Mouse (Mus musculus) limb, embryonic 11.5 days (tissue): ENCODE data around the gene Zfp385c. TPM values are rescaled to one million over a fixed set of nuclear protein-coding genes. Genes with fewer than 3 reads are reported as not detected.

Experiments
- ATAC-seq: fragments of 200-750 bp; cut with Nextera tagmentation; 2 replicates; pipeline ENCODE4 v1.8.0; 2017; ENCODE audit warnings: low read depth; ENCODE audit not compliant: insufficient number of reproducible peaks, low FRiP score, low TSS enrichment
- DNase-seq: peaks from one replicate; pipeline ENCODE4 v3.0.0-alpha.2; 2015; ENCODE audit warnings: low spot score
- H3K27ac ChIP-seq: fragments of 300-500 bp; sonication (generic); replicated peaks from 2 replicates; pipeline ENCODE4 v1.5.1; 2014; ENCODE audit warnings: low read depth, mild to moderate bottlenecking, low read length
- H3K27me3 ChIP-seq: fragments of 300-500 bp; sonication (generic); 2 replicates; pipeline ENCODE4 v1.6.1; 2014; ENCODE audit warnings: mild to moderate bottlenecking, low read length, mixed read lengths; ENCODE audit not compliant: control insufficient read depth, insufficient read depth
- H3K36me3 ChIP-seq: fragments of 300-500 bp; sonication (generic); 2 replicates; pipeline ENCODE4 v1.6.1; 2014; ENCODE audit warnings: mild to moderate bottlenecking, low read length, moderate library complexity, mixed read lengths; ENCODE audit not compliant: control insufficient read depth, insufficient read depth
- H3K4me1 ChIP-seq: fragments of 300-500 bp; sonication (generic); 2 replicates; pipeline ENCODE4 v1.6.1; 2014; ENCODE audit warnings: low read length, mixed read lengths; ENCODE audit not compliant: control insufficient read depth, insufficient read depth
- H3K4me2 ChIP-seq: fragments of 300-500 bp; sonication (generic); 2 replicates; pipeline ENCODE4 v1.6.1; 2014; ENCODE audit warnings: low read depth, mild to moderate bottlenecking, moderate library complexity; ENCODE audit not compliant: severe bottlenecking
- H3K4me3 ChIP-seq: fragments of 300-500 bp; sonication (generic); 2 replicates; pipeline ENCODE4 v1.5.1; 2014; ENCODE audit warnings: low read depth, low read length
- H3K9ac ChIP-seq: fragments of 300-500 bp; sonication (generic); 2 replicates; pipeline ENCODE4 v1.6.1; 2014; ENCODE audit warnings: mild to moderate bottlenecking, low read length
- H3K9me3 ChIP-seq: fragments of 300-500 bp; sonication (generic); 2 replicates; pipeline ENCODE4 v1.6.1; 2016; ENCODE audit warnings: low read length; ENCODE audit not compliant: control insufficient read depth
- WGBS: fragments of 180-500 bp; shearing (Covaris S2); extraction: QIAGEN DNeasy Blood & Tissue Kit; methylation state at CpG from one replicate; pipeline ENCODE4 v1.1.7; 2014; 5-methylcytosine and 5-hydroxymethylcytosine counted together
- polyA plus RNA-seq: library from polyadenylated mRNA; unstranded; fragments of >200 nt; fragmentation: Nextera tagmentation; extraction: Ambion mirVana; gene quantifications from 2 replicates; pipeline ENCODE4 v1.2.1, GENCODE M21; 2014

Zfp385c gene
- polyA plus RNA-seq, 1 experiment from 2014 or later, result 0.19 TPM

- H3K9me3 ChIP-seq, result no peaks in the 10 kb centered on the region
- H3K4me3 ChIP-seq, result no peak overlapping the region
- H3K9ac ChIP-seq, result no peak overlapping the region
- H3K4me2 ChIP-seq, result no peak overlapping the region
- no peak for ATAC-seq
- WGBS, result 86% methylated on average over 5 of the region's 5 CpGs
- no peak overlapping the region for H3K27ac ChIP-seq
- no peak for DNase-seq
- peaks cover 7% of the 10 kb centered on the region; the same call in 1 of the 2 replicates for H3K4me1 ChIP-seq
- H3K36me3 ChIP-seq, result peaks cover 14% of the 10 kb centered on the region
- H3K27me3 ChIP-seq, result no peaks in the 10 kb centered on the region
These were observed 28.1 kb upstream of the Zfp385c start for GRCm38 (mm10) chr11:100720345-100720744.

GRCm38 (mm10) chr11:100719893-100720292, 27.6 kb upstream of the Zfp385c start:
- Histone ChIP-seq H3K9me3 (no peaks in the 10 kb centered on the region), H3K27ac (no peak overlapping the region), H3K9ac (no peak overlapping the region), H3K4me1 (peaks cover 3% of the 10 kb centered on the region; the same call in 1 of the 2 replicates), H3K4me2 (no peak overlapping the region), H3K4me3 (no peak overlapping the region), H3K27me3 (no peaks in the 10 kb centered on the region), H3K36me3 (peaks cover 14% of the 10 kb centered on the region)
- DNase-seq, result no peak
- WGBS, result 85% methylated on average over 11 of the region's 11 CpGs
- ATAC-seq, result no peak

GRCm38 (mm10) chr11:100719312-100719711, 27.1 kb upstream of the Zfp385c start:
- Histone ChIP-seq H3K4me3 (no peak overlapping the region), H3K4me2 (no peak overlapping the region), H3K9me3 (no peaks in the 10 kb centered on the region), H3K9ac (no peak overlapping the region), H3K27me3 (no peaks in the 10 kb centered on the region), H3K27ac (no peak overlapping the region), H3K36me3 (peaks cover 14% of the 10 kb centered on the region), H3K4me1 (peaks cover 3% of the 10 kb centered on the region)
- no peak for DNase-seq
- WGBS, result 85% methylated on average over 3 of the region's 3 CpGs
- no peak for ATAC-seq

- H3K36me3 ChIP-seq, result peaks cover 14% of the 10 kb centered on the region
- DNase-seq (no peak), ATAC-seq (no peak)
- no peaks in the 10 kb centered on the region for H3K9me3 ChIP-seq
- no peak overlapping the region for H3K9ac ChIP-seq
- no peak overlapping the region for H3K4me2 ChIP-seq
- 87% methylated on average over 4 of the region's 4 CpGs for WGBS
- H3K27me3 ChIP-seq, result no peaks in the 10 kb centered on the region
- H3K27ac ChIP-seq, result no peak overlapping the region
- H3K4me1 ChIP-seq, result peaks cover 7% of the 10 kb centered on the region
- H3K4me3 ChIP-seq, result no peak overlapping the region
These were observed 26.6 kb upstream of the Zfp385c start for GRCm38 (mm10) chr11:100718866-100719265.

GRCm38 (mm10) chr11:100718462-100718861, 26.2 kb upstream of the Zfp385c start:
- no peak for DNase-seq
- Histone ChIP-seq H3K4me2 (no peak overlapping the region), H3K27ac (no peak overlapping the region), H3K36me3 (peaks cover 14% of the 10 kb centered on the region), H3K4me1 (peaks cover 11% of the 10 kb centered on the region), H3K4me3 (no peak overlapping the region), H3K9ac (no peak overlapping the region), H3K27me3 (no peaks in the 10 kb centered on the region), H3K9me3 (no peaks in the 10 kb centered on the region)
- WGBS, result 91% methylated on average over 7 of the region's 7 CpGs
- ATAC-seq, result no peak

GRCm38 (mm10) chr11:100716649-100717048, 24.4 kb upstream of the Zfp385c start:
- WGBS, result 88% methylated on average over 3 of the region's 3 CpGs
- H3K36me3 ChIP-seq, result peaks cover 14% of the 10 kb centered on the region
- no peak for ATAC-seq

GRCm38 (mm10) chr11:100714948-100715347, 22.7 kb upstream of the Zfp385c start:
- ATAC-seq (no peak), DNase-seq (no peak)
- no peaks in the 10 kb centered on the region for H3K9me3 ChIP-seq
- 93% methylated on average over 6 of the region's 6 CpGs for WGBS
- no peaks in the 10 kb centered on the region for H3K27me3 ChIP-seq
- no peak overlapping the region for H3K4me2 ChIP-seq
- H3K9ac ChIP-seq, result no peak overlapping the region
- peaks cover 14% of the 10 kb centered on the region for H3K36me3 ChIP-seq
- no peak overlapping the region for H3K27ac ChIP-seq
- H3K4me1 ChIP-seq, result peaks cover 19% of the 10 kb centered on the region
- no peak overlapping the region for H3K4me3 ChIP-seq

More at GRCm38 (mm10) chr11:100716649-100717048, 24.4 kb upstream of the Zfp385c start:
- peaks cover 16% of the 10 kb centered on the region for H3K4me1 ChIP-seq
- H3K4me3 ChIP-seq, result no peak overlapping the region
- no peak overlapping the region for H3K27ac ChIP-seq
- no peaks in the 10 kb centered on the region for H3K27me3 ChIP-seq
- H3K4me2 ChIP-seq, result no peak overlapping the region
- no peak for DNase-seq
- no peaks in the 10 kb centered on the region for H3K9me3 ChIP-seq
- no peak overlapping the region for H3K9ac ChIP-seq

- peaks cover 19% of the 10 kb centered on the region for H3K4me1 ChIP-seq
These were observed 22.3 kb upstream of the Zfp385c start for GRCm38 (mm10) chr11:100714534-100714915.

More at GRCm38 (mm10) chr11:100714534-100714915, 22.3 kb upstream of the Zfp385c start:
- no peaks in the 10 kb centered on the region for H3K27me3 ChIP-seq
- DNase-seq, result peak; percentile 86
- 50% methylated on average over 6 of the region's 6 CpGs for WGBS
- peak overlapping the region; percentile 59; the same call in 1 of the 2 replicates for H3K9ac ChIP-seq
- H3K4me3 ChIP-seq, result no peak overlapping the region
- peak overlapping the region; percentile 51; the same call in 1 of the 2 replicates for H3K4me2 ChIP-seq
- H3K36me3 ChIP-seq, result peaks cover 14% of the 10 kb centered on the region
- H3K9me3 ChIP-seq, result no peaks in the 10 kb centered on the region
- ATAC-seq, result no peak
- H3K27ac ChIP-seq, result no peak overlapping the region
